Comparison of ENCODE assay signal across 14 mouse cellular contexts in genomic region chr13:60076147-60076800, GRCm38 (mm10).
A peak's percentile ranks its signal among the peaks of the same experiment; 100 is the strongest.
DNase-seq lines count a peak whose midpoint lies in the region; ATAC-seq lines count a peak whose summit lies in the region.
"Had no signal": no experiment of that assay in that cellular context is flagged by ENCODE, and none has a peak within 500 bp of the region (broad histone marks: within the 10 kb centered on the region; RNA-seq: fewer than 3 reads in every experiment).

No protein-coding gene starts in this region.

- no peak overlapping the region for H3K4me3 ChIP-seq in heart, embryonic 10.5 days
- H3K4me3 ChIP-seq in heart, embryonic 11.5 days (ENCODE audit: low read depth, low read length), result no peak overlapping the region
- H3K4me3 ChIP-seq in embryonic facial prominence, embryonic 10.5 days, result no peak overlapping the region
- no peak overlapping the region for H3K4me3 ChIP-seq in hindbrain, embryonic 16.5 days (ENCODE audit: low read length)

- H3K4me1 ChIP-seq in heart, embryonic 10.5 days, result peaks cover 8% of the 10 kb centered on the region; the same call in 1 of the 2 replicates
- H3K4me1 ChIP-seq in heart, embryonic 11.5 days (ENCODE audit: control insufficient read depth, insufficient read depth, low read length), result no peaks in the 10 kb centered on the region
- H3K4me1 ChIP-seq in embryonic facial prominence, embryonic 10.5 days, result peaks cover 44% of the 10 kb centered on the region
- peaks cover 3% of the 10 kb centered on the region; the same call in 1 of the 2 replicates for H3K4me1 ChIP-seq in hindbrain, embryonic 16.5 days (ENCODE audit: control insufficient read depth, insufficient read depth, low read depth, low read length)

- ATAC-seq in heart, embryonic 11.5 days (replicated peaks; ENCODE audit: insufficient number of reproducible peaks, low FRiP score, low TSS enrichment), result no peak
- peak; percentile 65 for ATAC-seq in hindbrain, embryonic 16.5 days
- ATAC-seq: forebrain, embryonic 16.5 days had no signal

- no peak overlapping the region for H3K4me2 ChIP-seq in heart, embryonic 11.5 days
- no peak overlapping the region for H3K4me2 ChIP-seq in hindbrain, embryonic 16.5 days (ENCODE audit: low read length)

- no peaks in the 10 kb centered on the region for H3K27me3 ChIP-seq in heart, embryonic 10.5 days (ENCODE audit: insufficient read depth, poor library complexity, severe bottlenecking)
- no peaks in the 10 kb centered on the region for H3K27me3 ChIP-seq in heart, embryonic 11.5 days (ENCODE audit: control insufficient read depth, insufficient read depth, low read length)
- H3K27me3 ChIP-seq in embryonic facial prominence, embryonic 10.5 days (replicated peaks; ENCODE audit: low read depth, poor library complexity, severe bottlenecking), result no peaks in the 10 kb centered on the region
- no peaks in the 10 kb centered on the region for H3K27me3 ChIP-seq in hindbrain, embryonic 16.5 days (replicated peaks; ENCODE audit: control insufficient read depth, insufficient read depth, low read length)

- no peaks in the 10 kb centered on the region for H3K9me3 ChIP-seq in heart, embryonic 10.5 days
- H3K9me3 ChIP-seq in heart, embryonic 11.5 days (replicated peaks; ENCODE audit: control insufficient read depth, low read length), result no peaks in the 10 kb centered on the region
- H3K9me3 ChIP-seq in embryonic facial prominence, embryonic 10.5 days, result no peaks in the 10 kb centered on the region
- no peaks in the 10 kb centered on the region for H3K9me3 ChIP-seq in hindbrain, embryonic 16.5 days (ENCODE audit: control insufficient read depth, low read length)

- H3K36me3 ChIP-seq in heart, embryonic 10.5 days, result no peaks in the 10 kb centered on the region
- H3K36me3 ChIP-seq in heart, embryonic 11.5 days (ENCODE audit: control insufficient read depth, insufficient read depth, low read length), result no peaks in the 10 kb centered on the region
- no peaks in the 10 kb centered on the region for H3K36me3 ChIP-seq in embryonic facial prominence, embryonic 10.5 days (replicated peaks)
- H3K36me3 ChIP-seq in hindbrain, embryonic 16.5 days (ENCODE audit: control insufficient read depth, insufficient read depth, low read length), result no peaks in the 10 kb centered on the region

- 0 out of 2 replicates have a peak overlapping the region, but pooled peaks have one; percentile 23 for H3K27ac ChIP-seq in heart, embryonic 10.5 days
- no peak overlapping the region for H3K27ac ChIP-seq in heart, embryonic 11.5 days (ENCODE audit: low read depth, low read length)
- H3K27ac ChIP-seq in embryonic facial prominence, embryonic 10.5 days (replicated peaks), result peak overlapping the region; percentile 63
- H3K27ac ChIP-seq in hindbrain, embryonic 16.5 days (ENCODE audit: low read depth, low read length), result no peak overlapping the region

- no peak overlapping the region for H3K9ac ChIP-seq in heart, embryonic 11.5 days (ENCODE audit: low read depth, low read length)
- no peak overlapping the region for H3K9ac ChIP-seq in hindbrain, embryonic 16.5 days (ENCODE audit: low read depth, low read length)

- 55% methylated on average over 6 of the region's 6 CpGs for WGBS in heart, embryonic 10.5 days
- 58% methylated on average over 6 of the region's 6 CpGs for WGBS in heart, embryonic 11.5 days (ENCODE audit: insufficient replicate concordance)
- WGBS in embryonic facial prominence, embryonic 10.5 days, result 61% methylated on average over 6 of the region's 6 CpGs
- 57% methylated on average over 6 of the region's 6 CpGs for WGBS in hindbrain, embryonic 16.5 days

- DNase-seq in heart, embryonic 10.5 days (ENCODE audit: low spot score), result no peak
- DNase-seq in NIH3T3 (ENCODE audit: low read depth), result peak; percentile 36
- no peak for DNase-seq in embryonic facial prominence, embryonic 10.5 days (ENCODE audit: low spot score)
- DNase-seq in frontal cortex, postnatal 14 days (ENCODE audit: low spot score in 2 of 2), result no peak
- DNase-seq in urinary bladder, postnatal 4 days (ENCODE audit: low spot score in 2 of 2), result no peak
- no peak for DNase-seq in spleen, postnatal 10 days (ENCODE audit: low spot score in 2 of 2)
- DNase-seq: adrenal gland, adult 2 months; kidney, adult 8-10 months; layer of hippocampus, adult 9-11 months; lung, adult 18-20 months; thymus, adult 2 months had no signal

Comparison
In these comparisons a context has a peak if more than half of its experiments do, and no peak if none do; other contexts are left out.
1. H3K27ac ChIP-seq: peak in heart, embryonic 10.5 days (single experiment) and embryonic facial prominence, embryonic 10.5 days (single experiment); none in heart, embryonic 11.5 days (single experiment) and hindbrain, embryonic 16.5 days (single experiment).